Mouse (Mus musculus) embryonic facial prominence, embryonic 13.5 days (tissue): ENCODE data around the gene Bsn. TPM values are rescaled to one million over a fixed set of nuclear protein-coding genes. Genes with fewer than 3 reads are reported as not detected.

Source experiments
- ATAC-seq: fragments of 200-750 bp; cut with Nextera tagmentation; 2 replicates; pipeline ENCODE4 v1.8.0; 2017; ENCODE audit warnings: low read depth; ENCODE audit not compliant: insufficient number of reproducible peaks, insufficient read depth, low FRiP score, low TSS enrichment
- H3K27ac ChIP-seq: fragments of 300-500 bp; sonication (generic); 2 replicates; pipeline ENCODE4 v1.5.1; 2015; ENCODE audit warnings: moderate library complexity, mild to moderate bottlenecking, inconsistent platforms
- H3K27me3 ChIP-seq: fragments of 300-500 bp; sonication (generic); 2 replicates; pipeline ENCODE4 v1.6.1; 2015; ENCODE audit warnings: mild to moderate bottlenecking, inconsistent platforms
- H3K36me3 ChIP-seq: fragments of 300-500 bp; sonication (generic); 2 replicates; pipeline ENCODE4 v1.6.1; 2015; ENCODE audit warnings: mild to moderate bottlenecking, inconsistent platforms
- H3K4me1 ChIP-seq: fragments of 300-500 bp; sonication (generic); 2 replicates; pipeline ENCODE4 v1.6.1; 2015; ENCODE audit warnings: inconsistent platforms
- H3K4me2 ChIP-seq: fragments of 300-500 bp; sonication (generic); 2 replicates; pipeline ENCODE4 v1.6.1; 2015; ENCODE audit warnings: moderate library complexity, mild to moderate bottlenecking, inconsistent platforms
- H3K4me3 ChIP-seq: fragments of 300-500 bp; sonication (generic); 2 replicates; pipeline ENCODE4 v1.5.1; 2015; ENCODE audit warnings: mild to moderate bottlenecking, inconsistent platforms
- H3K9ac ChIP-seq: fragments of 300-500 bp; sonication (generic); 2 replicates; pipeline ENCODE4 v1.6.1; 2015; ENCODE audit warnings: mild to moderate bottlenecking, inconsistent platforms
- H3K9me3 ChIP-seq: fragments of 300-500 bp; sonication (generic); 2 replicates; pipeline ENCODE4 v1.6.1; 2016; ENCODE audit warnings: inconsistent platforms
- WGBS: fragments of 180-500 bp; shearing (Covaris S2); methylation state at CpG from one replicate; pipeline ENCODE4 v1.1.7; 2015; ENCODE audit warnings: mixed read lengths; 5-methylcytosine and 5-hydroxymethylcytosine counted together
- polyA plus RNA-seq: library from polyadenylated mRNA; unstranded; fragments of >200 nt; fragmentation: Nextera tagmentation; extraction: Ambion mirVana; gene quantifications from 2 replicates; pipeline ENCODE4 v1.2.1, GENCODE M21; 2015

Bsn gene
- polyA plus RNA-seq, 1 experiment from 2014 or later, result 0.63 TPM

DNA sequence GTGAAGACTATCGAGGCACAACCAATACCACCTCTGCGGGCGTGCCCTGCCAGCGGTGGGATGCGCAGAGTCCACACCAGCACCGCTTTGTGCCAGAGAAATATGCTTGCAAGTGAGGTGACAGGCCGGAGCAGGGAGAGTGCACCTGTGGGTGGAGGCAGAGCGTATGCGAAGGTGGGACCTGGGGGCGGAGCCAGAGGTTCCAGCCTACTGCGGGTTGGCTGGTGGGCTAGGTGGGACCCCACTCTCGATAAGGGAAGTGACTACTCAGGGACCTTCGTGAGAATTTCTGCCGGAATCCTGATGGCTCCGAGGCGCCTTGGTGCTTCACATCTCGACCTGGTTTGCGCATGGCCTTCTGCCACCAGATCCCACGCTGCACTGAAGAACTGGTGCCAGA is 107.6 kb downstream of the Bsn start:
- no peaks in the 10 kb centered on the region for H3K9me3 ChIP-seq
- H3K36me3 ChIP-seq, result peaks cover 37% of the 10 kb centered on the region
- peaks cover 22% of the 10 kb centered on the region for H3K4me1 ChIP-seq
- WGBS, result 5% methylated on average over 19 of the region's 19 CpGs
- H3K4me3 ChIP-seq, result peak overlapping the region; percentile 28
- H3K27me3 ChIP-seq, result peaks cover 44% of the 10 kb centered on the region
- peak overlapping the region; percentile 54 for H3K4me2 ChIP-seq
- peak overlapping the region; percentile 46 for H3K9ac ChIP-seq
- no peak for ATAC-seq
- no peak overlapping the region for H3K27ac ChIP-seq

DNA sequence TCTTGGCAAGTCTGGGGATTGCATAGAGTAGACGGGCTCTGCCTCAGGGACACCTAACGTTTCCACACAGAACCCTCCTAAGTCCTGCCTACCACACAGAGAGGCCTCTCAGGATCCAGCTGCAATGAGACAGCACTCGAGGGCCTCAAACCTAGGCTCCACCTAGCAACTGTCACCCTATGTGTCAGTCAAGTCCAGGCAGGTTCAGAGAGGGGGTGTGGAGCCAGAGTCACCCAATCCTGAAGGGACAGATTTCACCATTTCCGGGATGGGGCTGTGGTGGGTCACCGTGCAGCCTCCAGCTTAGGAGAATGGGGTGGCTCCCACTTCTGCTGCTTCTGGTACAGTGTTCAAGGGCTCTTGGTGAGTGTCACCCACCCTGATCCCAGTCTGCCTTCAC is 110.0 kb downstream of the Bsn start, which contains the start of gene Mst1:
Gene Mst1, plus strand, starts transcription at position 269 of the 400 bp plus-strand sequence.
- H3K4me3 ChIP-seq, result peak within 1 kb of the TSS; percentile 92
- peak within 1 kb of the TSS; percentile 82 for H3K4me2 ChIP-seq
- peaks cover 13% of the 10 kb centered on the region for H3K36me3 ChIP-seq
- peak within 1 kb of the TSS; percentile 98 for H3K9ac ChIP-seq
- 65% methylated on average over 5 of the region's 5 CpGs for WGBS
- H3K9me3 ChIP-seq, result no peaks in the 10 kb centered on the region
- no peak for ATAC-seq
- peaks cover 44% of the 10 kb centered on the region for H3K27me3 ChIP-seq
- H3K27ac ChIP-seq, result no peak within 1 kb of the TSS
- peaks cover 22% of the 10 kb centered on the region for H3K4me1 ChIP-seq

DNA sequence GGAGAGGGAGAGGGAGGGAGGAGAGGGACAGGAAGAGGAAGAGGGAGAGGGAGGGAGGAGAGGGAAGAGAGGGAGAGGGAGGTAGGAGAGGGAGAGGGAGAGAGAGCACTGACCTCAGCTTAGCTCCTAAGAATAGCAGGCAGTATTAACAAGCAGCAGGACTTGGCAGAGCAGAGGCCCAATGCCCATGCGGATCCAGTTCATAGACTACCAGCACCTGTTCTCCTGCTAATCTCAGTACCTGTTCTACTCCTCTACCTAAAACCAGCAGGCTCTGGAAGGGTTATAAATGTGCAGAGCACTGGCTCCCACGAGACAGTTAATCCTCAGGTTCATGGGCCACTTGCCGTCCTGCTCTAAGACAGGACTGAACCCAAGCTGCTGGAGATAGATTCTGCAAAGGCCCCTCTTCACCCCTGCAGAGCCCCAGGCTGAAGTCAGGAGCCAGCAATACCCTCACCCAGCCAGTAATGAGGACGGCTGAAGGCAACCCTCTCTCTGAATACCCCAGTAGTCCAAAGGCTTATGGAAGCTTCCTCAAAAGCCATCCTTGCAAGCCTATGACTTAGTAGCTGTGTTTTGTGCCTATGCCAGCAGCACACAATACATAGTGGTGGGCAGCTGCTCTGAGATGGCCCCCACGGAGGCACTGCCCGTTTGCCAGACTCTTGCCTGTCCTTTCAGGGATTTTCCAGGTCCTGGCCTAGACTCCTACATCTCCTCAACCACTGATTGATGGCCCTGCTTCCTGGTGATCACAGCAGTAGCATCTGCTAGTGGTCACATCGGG is 116.8 kb downstream of the Bsn start:
- Histone ChIP-seq H3K9me3 (no peaks in the 10 kb centered on the region), H3K27ac (no peak overlapping the region), H3K27me3 (no peaks in the 10 kb centered on the region), H3K36me3 (peaks cover 29% of the 10 kb centered on the region), H3K4me1 (peaks cover 7% of the 10 kb centered on the region), H3K4me3 (no peak overlapping the region), H3K4me2 (no peak overlapping the region), H3K9ac (no peak overlapping the region)
- no peak for ATAC-seq
- WGBS, result 65% methylated on average over 7 of the region's 7 CpGs

DNA sequence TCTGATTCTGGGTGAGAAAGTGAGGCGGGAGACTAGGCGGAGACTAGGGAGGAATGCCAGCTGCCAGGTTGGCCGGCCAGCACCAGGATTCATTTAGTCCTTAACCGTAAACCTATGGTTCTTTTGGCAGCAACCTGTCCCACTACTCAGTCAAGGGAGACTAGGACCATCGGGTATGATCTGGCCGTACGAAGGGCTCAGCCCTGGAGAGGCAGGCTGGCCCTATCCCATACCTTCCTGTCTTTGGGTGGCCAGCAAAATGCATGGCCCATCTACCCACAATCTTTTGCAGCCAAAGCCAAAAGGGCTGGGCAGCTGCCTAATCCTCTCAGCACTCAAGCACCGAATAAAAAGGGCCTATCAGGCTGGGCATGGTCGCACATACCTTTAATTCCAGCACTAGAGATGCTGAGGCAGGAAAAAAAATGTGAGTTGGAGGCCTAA is 117.7 kb downstream of the Bsn start:
- Histone ChIP-seq H3K27ac (no peak overlapping the region), H3K4me1 (0 out of 2 replicates have a peak, but pooled peaks cover 3% of the 10 kb centered on the region), H3K36me3 (peaks cover 32% of the 10 kb centered on the region), H3K9me3 (no peaks in the 10 kb centered on the region), H3K27me3 (no peaks in the 10 kb centered on the region), H3K4me3 (no peak overlapping the region), H3K9ac (no peak overlapping the region), H3K4me2 (no peak overlapping the region)
- 75% methylated on average over 9 of the region's 9 CpGs for WGBS
- ATAC-seq, result no peak

DNA sequence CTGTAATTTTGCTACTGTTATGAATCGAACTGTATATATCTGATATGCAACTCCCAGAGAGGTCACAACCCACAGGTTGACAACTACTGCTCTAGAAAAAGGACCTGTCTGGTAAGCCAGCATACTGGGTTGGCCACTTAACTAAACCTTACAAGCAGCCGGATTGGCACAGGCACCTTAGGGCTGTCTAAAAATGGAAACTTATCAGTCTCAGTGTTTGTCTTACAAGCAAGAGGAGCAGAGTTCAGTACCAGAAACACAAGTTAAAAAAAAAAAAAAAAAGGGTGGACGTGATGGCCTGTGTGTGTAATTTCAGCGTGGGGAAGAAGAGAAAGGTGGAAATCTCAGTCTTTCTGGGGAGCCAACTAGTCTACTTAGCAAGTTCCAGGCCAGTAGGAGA is 118.4 kb downstream of the Bsn start:
- Histone ChIP-seq H3K9me3 (no peaks in the 10 kb centered on the region), H3K4me1 (0 out of 2 replicates have a peak, but pooled peaks cover 3% of the 10 kb centered on the region), H3K9ac (no peak overlapping the region), H3K4me2 (no peak overlapping the region), H3K27me3 (no peaks in the 10 kb centered on the region), H3K4me3 (no peak overlapping the region), H3K36me3 (peaks cover 33% of the 10 kb centered on the region), H3K27ac (no peak overlapping the region)
- WGBS, result 85% methylated on average over 4 of the region's 4 CpGs
- no peak for ATAC-seq

DNA sequence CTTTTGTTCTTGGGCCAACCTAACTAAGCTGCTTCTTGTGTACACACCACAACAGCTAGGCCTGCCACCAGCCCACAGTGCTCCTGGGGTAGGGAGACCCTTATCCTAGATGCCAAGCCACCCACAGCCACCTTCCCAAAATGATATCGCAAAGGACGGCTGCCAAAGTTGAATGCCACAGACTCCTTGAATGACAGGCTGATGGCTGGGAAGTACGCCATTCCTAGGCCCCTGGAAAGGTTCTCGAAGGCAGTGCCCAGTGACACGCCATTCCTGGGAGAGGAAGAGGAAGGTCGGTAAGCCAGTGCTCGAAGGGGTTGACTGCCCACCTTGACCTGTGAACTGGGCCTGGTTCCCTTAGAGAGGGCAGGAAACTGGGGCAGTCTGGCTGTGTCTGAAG is 120.7 kb downstream of the Bsn start:
- H3K27ac ChIP-seq, result no peak overlapping the region
- no peak for ATAC-seq
- H3K36me3 ChIP-seq, result peaks cover 53% of the 10 kb centered on the region
- 0 out of 2 replicates have a peak, but pooled peaks cover 3% of the 10 kb centered on the region for H3K4me1 ChIP-seq
- no peaks in the 10 kb centered on the region for H3K27me3 ChIP-seq
- H3K4me3 ChIP-seq, result no peak overlapping the region
- H3K9me3 ChIP-seq, result no peaks in the 10 kb centered on the region
- H3K9ac ChIP-seq, result no peak overlapping the region
- WGBS, result 88% methylated on average over 7 of the region's 7 CpGs
- no peak overlapping the region for H3K4me2 ChIP-seq

DNA sequence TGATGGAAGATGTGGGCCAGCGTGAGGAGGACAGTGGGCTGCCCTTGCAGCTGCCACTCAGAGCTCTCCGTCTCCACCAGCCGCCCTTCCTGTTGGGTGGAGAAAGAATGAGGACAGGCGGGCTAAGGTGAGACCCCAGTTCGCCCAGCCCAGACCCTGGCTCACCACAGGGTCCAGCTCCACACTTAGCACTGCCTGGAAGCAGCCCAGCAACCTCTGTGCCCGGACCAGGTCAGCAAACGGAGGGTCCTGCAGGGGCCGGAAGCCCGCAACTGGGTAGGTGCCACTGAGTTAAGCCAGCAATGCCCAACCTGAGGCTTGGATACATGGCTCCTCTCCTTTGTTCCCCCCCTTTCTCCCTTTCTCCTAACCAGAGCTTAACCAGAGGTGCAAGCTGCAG is 121.2 kb downstream of the Bsn start:
- WGBS, result 89% methylated on average over 9 of the region's 9 CpGs
- no peak for ATAC-seq
- 0 out of 2 replicates have a peak, but pooled peaks cover 3% of the 10 kb centered on the region for H3K4me1 ChIP-seq
- H3K9me3 ChIP-seq, result no peaks in the 10 kb centered on the region
- H3K9ac ChIP-seq, result no peak overlapping the region
- no peak overlapping the region for H3K4me3 ChIP-seq
- H3K27me3 ChIP-seq, result no peaks in the 10 kb centered on the region
- H3K27ac ChIP-seq, result no peak overlapping the region
- peaks cover 59% of the 10 kb centered on the region for H3K36me3 ChIP-seq
- no peak overlapping the region for H3K4me2 ChIP-seq

DNA sequence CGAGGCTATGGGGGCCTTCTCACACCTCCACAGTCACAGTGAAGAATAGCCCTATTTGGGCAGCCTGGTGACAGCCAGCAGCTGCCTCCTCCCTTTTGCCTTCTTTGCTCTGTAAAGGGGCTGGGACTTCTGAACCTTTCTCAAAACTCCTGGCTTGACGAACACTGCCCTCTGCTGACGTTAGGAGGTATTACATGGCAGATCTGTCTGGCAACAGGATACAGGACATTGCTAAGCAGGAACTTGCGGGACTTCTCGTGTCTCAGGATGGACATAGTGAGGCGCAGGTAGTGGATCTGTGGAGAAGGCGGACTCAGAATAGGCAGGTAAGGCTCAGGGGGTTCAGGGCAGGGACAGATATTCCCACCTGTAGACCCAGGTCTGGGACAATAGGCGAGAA is 122.3 kb downstream of the Bsn start:
- Histone ChIP-seq H3K9me3 (no peaks in the 10 kb centered on the region), H3K4me2 (no peak overlapping the region), H3K27ac (peak overlapping the region; percentile 22; the same call in 1 of the 2 replicates), H3K27me3 (no peaks in the 10 kb centered on the region), H3K9ac (no peak overlapping the region), H3K4me1 (0 out of 2 replicates have a peak, but pooled peaks cover 3% of the 10 kb centered on the region), H3K36me3 (peaks cover 70% of the 10 kb centered on the region), H3K4me3 (no peak overlapping the region)
- no peak for ATAC-seq
- WGBS, result 14% methylated on average over 8 of the region's 8 CpGs

DNA sequence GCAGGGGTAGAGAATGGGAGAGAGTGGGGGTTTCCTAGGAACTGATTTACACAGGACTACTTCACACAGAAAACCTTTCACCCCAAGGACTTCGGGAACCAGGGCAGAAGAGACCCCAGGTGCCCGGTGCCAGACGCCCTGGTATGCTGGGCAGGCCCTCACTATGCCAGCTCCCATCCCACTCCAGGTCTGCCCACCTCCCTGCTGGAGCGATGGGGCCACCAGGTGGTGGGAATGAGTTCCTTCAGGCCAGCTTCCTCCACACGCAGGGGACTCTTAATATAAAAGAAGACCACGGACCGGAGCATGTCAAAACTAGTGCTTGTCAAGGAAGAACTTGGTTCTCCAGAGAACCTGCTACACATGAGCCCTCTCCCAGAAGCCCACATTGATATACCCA is 123.0 kb downstream of the Bsn start:
- Histone ChIP-seq H3K27ac (no peak overlapping the region), H3K4me2 (no peak overlapping the region), H3K9me3 (no peaks in the 10 kb centered on the region), H3K27me3 (no peaks in the 10 kb centered on the region), H3K36me3 (peaks cover 77% of the 10 kb centered on the region), H3K4me1 (0 out of 2 replicates have a peak, but pooled peaks cover 3% of the 10 kb centered on the region), H3K4me3 (no peak overlapping the region), H3K9ac (no peak overlapping the region)
- ATAC-seq, result no peak
- 87% methylated on average over 7 of the region's 7 CpGs for WGBS

DNA sequence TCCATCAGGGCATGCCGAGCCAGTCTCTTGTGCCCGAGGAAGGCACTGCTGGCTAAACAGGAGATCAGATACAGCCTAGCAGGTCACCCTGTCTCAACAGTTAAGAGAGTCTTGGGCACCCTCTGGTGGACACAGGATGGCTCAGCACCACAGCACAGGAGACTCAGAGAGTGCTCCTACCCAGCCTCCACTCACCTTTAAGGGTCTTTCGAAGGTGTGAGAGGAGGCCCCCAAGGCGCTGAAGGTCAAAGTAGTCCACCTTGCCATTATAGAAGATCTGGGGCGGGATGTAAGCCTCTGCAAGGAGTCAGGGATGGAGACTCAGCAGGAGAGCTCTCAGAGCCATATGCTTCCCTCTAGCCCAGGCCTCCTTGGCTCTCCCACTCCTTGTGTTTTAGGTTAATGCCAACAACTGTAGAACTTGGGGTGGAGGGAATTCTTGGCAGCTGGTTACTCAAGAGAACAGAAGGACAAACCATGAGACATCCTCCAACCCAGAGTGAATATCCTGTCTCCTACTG is 124.6 kb downstream of the Bsn start:
- ATAC-seq, result no peak
- Histone ChIP-seq H3K4me1 (0 out of 2 replicates have a peak, but pooled peaks cover 3% of the 10 kb centered on the region), H3K4me3 (no peak overlapping the region), H3K36me3 (peaks cover 77% of the 10 kb centered on the region), H3K27me3 (no peaks in the 10 kb centered on the region), H3K9me3 (no peaks in the 10 kb centered on the region), H3K4me2 (no peak overlapping the region), H3K9ac (no peak overlapping the region), H3K27ac (no peak overlapping the region)
- 43% methylated on average over 5 of the region's 5 CpGs for WGBS

DNA sequence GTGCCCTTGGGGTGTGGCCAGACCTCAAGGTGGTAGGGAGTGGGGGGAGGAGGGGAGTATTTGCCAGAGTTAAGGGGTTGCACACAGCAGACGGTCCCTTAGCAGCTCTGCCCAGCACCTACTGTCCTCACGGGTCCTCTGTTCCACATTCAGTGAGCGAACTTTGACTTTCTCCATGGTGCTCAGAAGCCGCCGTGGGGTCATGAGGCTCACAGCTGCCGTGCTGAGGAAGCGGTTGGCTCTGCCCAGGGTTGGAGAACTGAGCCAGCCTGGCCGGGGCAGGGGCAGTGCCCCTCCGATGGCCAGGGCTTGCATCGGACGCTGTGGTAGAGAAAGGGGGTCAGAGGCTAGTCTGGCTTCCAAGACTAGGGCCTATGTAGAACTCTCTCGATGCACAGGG is 126.8 kb downstream of the Bsn start:
- H3K4me2 ChIP-seq, result no peak overlapping the region
- 0 out of 2 replicates have a peak overlapping the region, but pooled peaks have one; percentile 16 for H3K9ac ChIP-seq
- no peak for ATAC-seq
- WGBS, result 88% methylated on average over 12 of the region's 12 CpGs
- no peak overlapping the region for H3K4me3 ChIP-seq
- no peak overlapping the region for H3K27ac ChIP-seq
- no peaks in the 10 kb centered on the region for H3K27me3 ChIP-seq
- H3K9me3 ChIP-seq, result no peaks in the 10 kb centered on the region
- H3K36me3 ChIP-seq, result peaks cover 80% of the 10 kb centered on the region
- H3K4me1 ChIP-seq, result 0 out of 2 replicates have a peak, but pooled peaks cover 3% of the 10 kb centered on the region

DNA sequence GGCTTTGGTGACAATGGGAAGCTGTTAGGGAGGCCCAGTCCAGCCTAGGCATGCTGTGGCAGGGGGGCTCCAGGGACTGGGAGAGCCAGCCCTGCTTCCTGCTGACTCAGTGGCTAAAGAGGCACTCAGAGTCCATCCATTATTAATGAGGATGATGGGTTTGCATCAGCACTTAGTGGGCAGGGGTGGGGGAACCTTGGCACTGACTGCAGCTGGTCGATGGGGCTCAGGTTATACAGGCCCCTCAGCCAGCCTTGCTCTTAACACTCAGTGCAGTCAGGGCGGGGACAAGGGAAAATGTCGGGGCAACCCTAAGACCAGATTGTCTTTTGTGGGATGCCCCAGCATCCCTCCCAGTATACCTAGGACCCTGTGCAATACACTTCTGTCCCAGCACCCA is 128.0 kb downstream of the Bsn start:
- WGBS, result 91% methylated on average over 3 of the region's 3 CpGs
- H3K4me1 ChIP-seq, result no peaks in the 10 kb centered on the region
- no peak overlapping the region for H3K4me2 ChIP-seq
- H3K9ac ChIP-seq, result no peak overlapping the region
- H3K9me3 ChIP-seq, result no peaks in the 10 kb centered on the region
- no peaks in the 10 kb centered on the region for H3K27me3 ChIP-seq
- no peak for ATAC-seq
- no peak overlapping the region for H3K4me3 ChIP-seq
- H3K27ac ChIP-seq, result no peak overlapping the region
- peaks cover 89% of the 10 kb centered on the region for H3K36me3 ChIP-seq
